Mouse (Mus musculus): ENCODE data around the gene Tmem206.

The Tmem206 gene

GRCm38 (mm10) chr1:191350355-191350754, 24.6 kb downstream of the Tmem206 start:
- no peak for DNase-seq (ENCODE audit: low spot score in 2 of 2)

- peak; percentile 25 to 39 for DNase-seq (ENCODE audit: low spot score in 2 of 2)
Observed at GRCm38 (mm10) chr1:191352786-191353488, 27.2 kb downstream of the Tmem206 start.

GRCm38 (mm10) chr1:191353836-191354235, 28.1 kb downstream of the Tmem206 start:
- DNase-seq (ENCODE audit: low spot score in 2 of 2) = no peak

- no peak for DNase-seq (ENCODE audit: low spot score in 2 of 2)
Observed at GRCm38 (mm10) chr1:191356936-191357335, 31.2 kb downstream of the Tmem206 start.

- DNase-seq (ENCODE audit: low spot score in 2 of 2) = no peak
Observed at GRCm38 (mm10) chr1:191359478-191359877, 33.8 kb downstream of the Tmem206 start.

GRCm38 (mm10) chr1:191362412-191362811, 36.7 kb downstream of the Tmem206 start:
- no peak for DNase-seq (ENCODE audit: low spot score in 2 of 2)

- no peak for DNase-seq (ENCODE audit: low spot score in 2 of 2)
Observed at GRCm38 (mm10) chr1:191364477-191364876, 38.8 kb downstream of the Tmem206 start.

- peak in 1 of 2 experiments; percentile 25 for DNase-seq (ENCODE audit: low spot score in 2 of 2)
Observed at GRCm38 (mm10) chr1:191368193-191368592, 42.5 kb downstream of the Tmem206 start.

- DNase-seq (ENCODE audit: low spot score in 2 of 2) = no peak
Observed at GRCm38 (mm10) chr1:191369140-191369539, 43.4 kb downstream of the Tmem206 start.

- DNase-seq (ENCODE audit: low spot score in 2 of 2) = no peak
Observed at GRCm38 (mm10) chr1:191374993-191375643, 49.4 kb downstream of the Tmem206 start.

- DNase-seq (ENCODE audit: low spot score in 2 of 2) = no peak
Observed at GRCm38 (mm10) chr1:191375644-191375998, 49.9 kb downstream of the Tmem206 start.

- DNase-seq (ENCODE audit: low spot score in 2 of 2) = no peak
Observed at GRCm38 (mm10) chr1:191378080-191378479, 52.4 kb downstream of the Tmem206 start.

GRCm38 (mm10) chr1:191380843-191381242, 55.1 kb downstream of the Tmem206 start:
- DNase-seq (ENCODE audit: low spot score in 2 of 2) = no peak

- DNase-seq (ENCODE audit: low spot score in 2 of 2) = no peak
Observed at GRCm38 (mm10) chr1:191381955-191382736, 56.4 kb downstream of the Tmem206 start.

GRCm38 (mm10) chr1:191384786-191385430, 59.2 kb downstream of the Tmem206 start:
- DNase-seq (ENCODE audit: low spot score in 2 of 2) = no peak

GRCm38 (mm10) chr1:191391311-191391710, 65.6 kb downstream of the Tmem206 start:
- DNase-seq (ENCODE audit: low spot score in 2 of 2) = peak; percentile 19 to 56

- no peak for DNase-seq (ENCODE audit: low spot score in 2 of 2)
Observed at GRCm38 (mm10) chr1:191393536-191393935, 67.8 kb downstream of the Tmem206 start.

- no peak for DNase-seq (ENCODE audit: low spot score in 2 of 2)
Observed at GRCm38 (mm10) chr1:191394126-191394525, 68.4 kb downstream of the Tmem206 start.

GRCm38 (mm10) chr1:191395200-191395599, 69.5 kb downstream of the Tmem206 start:
- no peak for DNase-seq (ENCODE audit: low spot score in 2 of 2)

GRCm38 (mm10) chr1:191395871-191396433, 70.2 kb downstream of the Tmem206 start:
- peak; percentile 46 to 60 for DNase-seq (ENCODE audit: low spot score in 2 of 2)

GRCm38 (mm10) chr1:191396446-191396845, 70.7 kb downstream of the Tmem206 start:
- peak; percentile 54 to 62 for DNase-seq (ENCODE audit: low spot score in 2 of 2)

All from urinary bladder, postnatal 36 days (tissue).